ENCODE assay signal across 24 mouse cellular contexts in the genomic region with DNA sequence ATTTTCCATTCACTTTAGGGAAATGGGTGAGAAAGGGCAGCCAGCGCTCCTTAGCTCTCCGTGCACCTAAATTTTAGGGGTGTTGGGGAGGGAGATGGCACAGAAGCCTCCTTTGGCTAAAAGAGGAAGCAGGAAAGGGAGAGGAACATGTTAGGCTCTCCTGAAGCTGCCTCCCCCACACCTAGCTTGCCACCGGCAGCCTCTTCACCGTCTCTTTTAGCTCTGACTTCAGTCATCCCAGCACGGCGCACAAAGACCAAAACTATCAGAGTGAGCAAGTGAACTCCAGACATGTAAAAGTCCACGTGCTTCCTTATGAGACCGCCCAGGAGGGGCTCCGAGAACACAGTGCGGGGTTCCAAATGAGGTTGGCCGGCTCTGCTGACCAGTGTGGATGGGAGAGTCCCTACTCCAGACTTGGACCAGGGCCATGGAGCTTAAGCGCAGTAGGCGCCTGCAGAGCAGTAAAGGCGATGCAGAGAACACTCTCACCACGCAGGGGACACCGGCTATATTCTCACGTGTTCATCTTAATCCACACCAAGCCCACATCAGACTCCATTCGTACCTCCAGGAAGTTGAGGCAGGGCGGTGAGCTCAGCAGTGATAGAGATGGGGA.
A peak's percentile ranks its signal among the peaks of the same experiment; 100 is the strongest.
DNase-seq lines count a peak whose midpoint lies in the region; ATAC-seq lines count a peak whose summit lies in the region.
"Had no signal": no experiment of that assay in that cellular context is flagged by ENCODE, and none has a peak within 500 bp of the region (broad histone marks: within the 10 kb centered on the region; RNA-seq: fewer than 3 reads in every experiment).

No protein-coding gene starts in this region.

- H3K9ac ChIP-seq in kidney, embryonic 15.5 days, result no peak overlapping the region
- H3K9ac ChIP-seq in limb, embryonic 15.5 days, result no peak overlapping the region
- H3K9ac ChIP-seq: heart, embryonic 15.5 days; hindbrain, embryonic 15.5 days; liver, embryonic 15.5 days; midbrain, embryonic 13.5 days had no signal

- DNase-seq in gastrocnemius, postnatal 10 days, result peak; percentile 43
- DNase-seq in gastrocnemius, postnatal 25 days, result no peak
- DNase-seq in kidney, postnatal 4 days, result peak; percentile 44 to 57
- peak; percentile 56 for DNase-seq in testis, postnatal 10 days (ENCODE audit: low spot score)
- no peak for DNase-seq in testis, postnatal 14 days (ENCODE audit: low spot score)
- no peak for DNase-seq in retina, embryonic 14.5 days (ENCODE audit: low spot score)
- DNase-seq: adrenal gland, adult 8-10 months; cerebellum, adult 2 months; cerebellum, postnatal 25 days; kidney, adult 9 months; layer of hippocampus, adult 9-11 months; liver; lung, postnatal 36 days; right cerebral cortex, postnatal 14 days; thymus, postnatal 25 days had no signal

- no peak overlapping the region for H3K4me3 ChIP-seq in kidney, embryonic 15.5 days (replicated peaks)
- H3K4me3 ChIP-seq in limb, embryonic 15.5 days, result no peak overlapping the region
- H3K4me3 ChIP-seq: heart, embryonic 15.5 days; hindbrain, embryonic 15.5 days; liver, embryonic 15.5 days; megakaryocyte, embryonic 14.5 days; midbrain, embryonic 13.5 days had no signal

- no peak overlapping the region for H3K27ac ChIP-seq in kidney, embryonic 15.5 days
- H3K27ac ChIP-seq in limb, embryonic 15.5 days, result no peak overlapping the region
- H3K27ac ChIP-seq: heart, embryonic 15.5 days; hindbrain, embryonic 15.5 days; liver, embryonic 15.5 days; midbrain, embryonic 13.5 days had no signal

- no peaks in the 10 kb centered on the region; the same call in 1 of the 2 replicates for H3K27me3 ChIP-seq in kidney, embryonic 15.5 days
- H3K27me3 ChIP-seq in limb, embryonic 15.5 days, result no peaks in the 10 kb centered on the region
- H3K27me3 ChIP-seq: heart, embryonic 15.5 days; liver, embryonic 15.5 days; midbrain, embryonic 13.5 days had no signal

- H3K36me3 ChIP-seq in kidney, embryonic 15.5 days, result no peaks in the 10 kb centered on the region
- H3K36me3 ChIP-seq in limb, embryonic 15.5 days, result no peaks in the 10 kb centered on the region
- H3K36me3 ChIP-seq: heart, embryonic 15.5 days; hindbrain, embryonic 15.5 days; liver, embryonic 15.5 days; midbrain, embryonic 13.5 days had no signal

- peaks cover 23% of the 10 kb centered on the region for H3K4me1 ChIP-seq in kidney, embryonic 15.5 days
- peaks cover 13% of the 10 kb centered on the region for H3K4me1 ChIP-seq in limb, embryonic 15.5 days

- H3K9me3 ChIP-seq in kidney, embryonic 15.5 days (replicated peaks), result no peaks in the 10 kb centered on the region
- H3K9me3 ChIP-seq in limb, embryonic 15.5 days, result no peaks in the 10 kb centered on the region
- H3K9me3 ChIP-seq: heart, embryonic 15.5 days; hindbrain, embryonic 15.5 days; liver, embryonic 15.5 days; midbrain, embryonic 13.5 days had no signal

- ATAC-seq in kidney, embryonic 15.5 days (replicated peaks; ENCODE audit: low FRiP score), result no peak
- 0 out of 2 replicates have a peak, but pooled peaks have one; percentile 40 for ATAC-seq in limb, embryonic 15.5 days (ENCODE audit: insufficient number of reproducible peaks, low FRiP score, low TSS enrichment, low read depth)
- ATAC-seq: CD4-positive, CD25-positive, alpha-beta regulatory T cell, adult 4 months; forebrain, embryonic 14.5 days; midbrain, embryonic 13.5 days had no signal

- H3K4me2 ChIP-seq in kidney, embryonic 15.5 days, result no peak overlapping the region
- no peak overlapping the region for H3K4me2 ChIP-seq in limb, embryonic 15.5 days
- H3K4me2 ChIP-seq: heart, embryonic 15.5 days; hindbrain, embryonic 15.5 days; liver, embryonic 15.5 days; midbrain, embryonic 13.5 days had no signal

- 81% methylated on average over 19 of the region's 19 CpGs for WGBS in kidney, embryonic 15.5 days
- 78% methylated on average over 19 of the region's 19 CpGs for WGBS in limb, embryonic 15.5 days

Comparison
In these comparisons a context has a peak if more than half of its experiments do, and no peak if none do; other contexts are left out.
1. DNase-seq: peak in gastrocnemius, postnatal 10 days (single experiment), kidney, postnatal 4 days (2 of 2) and testis, postnatal 10 days (single experiment); none in gastrocnemius, postnatal 25 days (single experiment), testis, postnatal 14 days (single experiment) and retina, embryonic 14.5 days (single experiment).